Mouse (Mus musculus): ENCODE results near the gene Nelfe.
A peak's percentile ranks its signal among the peaks of the same experiment; 100 is the strongest.
"Not testable (repeated sequence)": the region's sequence is repeated elsewhere in the genome, so short reads cannot be mapped to it uniquely, and the experiment has no call there.

Nelfe gene

GRCm38 (mm10) chr17:34893072-34893824, 43.1 kb downstream of the Nelfe start:
- DNase-seq (ENCODE audit: low spot score in 2 of 2), result no peak

DNA sequence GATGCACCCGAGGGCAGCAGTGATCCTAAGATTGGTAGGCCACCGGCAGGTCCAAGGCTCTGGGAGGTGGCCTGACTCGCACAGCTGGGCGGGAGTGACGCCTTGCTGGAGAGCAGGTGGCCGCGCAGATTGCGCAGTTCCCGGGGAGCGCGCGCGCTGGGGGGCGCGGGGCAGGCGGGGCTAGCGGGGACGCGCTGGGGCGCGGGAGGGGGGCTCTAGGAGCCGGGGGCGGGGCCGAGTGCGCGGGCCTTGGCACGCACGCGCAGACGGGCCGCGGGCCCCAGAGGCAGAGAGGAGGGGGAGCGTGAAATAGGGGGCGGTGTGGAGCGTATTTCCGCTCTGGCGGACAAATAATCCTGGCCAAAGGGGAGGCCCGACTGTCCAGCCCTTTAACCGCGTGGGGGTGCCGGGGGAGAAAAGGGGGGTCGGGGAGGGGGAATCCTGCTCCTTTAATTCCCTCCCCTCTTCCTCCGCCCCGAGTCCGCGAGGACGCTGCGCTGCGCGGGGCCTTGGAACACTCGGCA, 43.9 kb downstream of the Nelfe start:
- DNase-seq (ENCODE audit: low spot score in 2 of 2), result peak; percentile 76 to 92

DNA sequence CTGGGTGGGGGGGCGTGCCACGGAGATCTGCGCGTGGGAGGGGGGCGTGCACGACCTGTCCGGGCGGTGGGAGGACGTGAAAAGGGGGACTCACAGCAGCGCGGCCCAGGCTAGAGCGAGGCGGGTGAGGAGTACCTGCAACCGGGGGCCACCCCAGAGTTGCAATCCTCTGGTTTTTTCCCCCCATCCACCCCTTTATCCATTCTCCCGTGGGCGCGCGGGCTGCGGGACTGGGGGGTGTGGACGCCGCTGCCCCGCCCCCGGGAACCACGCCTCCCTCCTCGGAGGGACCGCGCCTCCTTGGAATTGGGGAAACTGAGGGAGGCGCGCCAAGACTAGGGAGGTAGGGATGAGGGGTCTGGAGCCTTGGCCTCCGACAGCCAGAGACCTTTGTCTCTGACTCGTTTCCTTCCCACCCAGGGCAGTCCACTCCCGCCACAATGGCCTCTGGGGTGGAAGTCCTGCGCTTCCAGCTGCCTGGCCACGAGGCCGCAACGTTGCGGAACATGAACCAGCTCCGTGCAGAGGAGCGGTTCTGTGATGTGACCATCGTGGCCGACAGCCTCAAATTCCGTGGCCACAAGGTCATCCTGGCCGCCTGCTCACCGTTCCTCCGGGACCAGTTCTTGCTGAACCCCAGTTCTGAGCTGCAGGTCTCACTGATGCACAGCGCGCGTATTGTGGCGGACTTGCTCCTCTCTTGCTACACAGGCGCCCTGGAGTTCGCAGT, 44.8 kb downstream of the Nelfe start:
- DNase-seq (ENCODE audit: low spot score in 2 of 2), result peak; percentile 26 to 61

- no peak for DNase-seq (ENCODE audit: low spot score in 2 of 2)
Observed at GRCm38 (mm10) chr17:34895724-34896123, 45.5 kb downstream of the Nelfe start.

DNA sequence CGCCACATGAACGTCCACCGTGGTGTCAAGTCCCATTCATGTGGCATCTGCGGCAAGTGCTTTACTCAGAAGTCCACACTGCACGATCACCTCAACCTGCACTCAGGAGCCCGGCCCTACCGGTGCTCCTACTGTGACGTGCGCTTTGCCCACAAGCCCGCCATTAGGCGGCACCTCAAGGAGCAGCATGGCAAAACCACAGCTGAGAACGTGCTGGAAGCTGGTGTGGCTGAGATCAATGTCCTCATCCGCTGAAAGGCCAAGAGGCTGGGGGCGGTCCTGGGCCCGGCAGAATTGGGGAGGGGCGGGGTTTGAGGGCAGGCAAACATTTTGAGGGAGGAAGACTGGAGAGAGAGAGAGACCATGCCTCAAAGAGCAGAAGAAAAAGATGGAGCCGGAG, 46.2 kb downstream of the Nelfe start:
- DNase-seq (ENCODE audit: low spot score in 2 of 2), result no peak

DNA sequence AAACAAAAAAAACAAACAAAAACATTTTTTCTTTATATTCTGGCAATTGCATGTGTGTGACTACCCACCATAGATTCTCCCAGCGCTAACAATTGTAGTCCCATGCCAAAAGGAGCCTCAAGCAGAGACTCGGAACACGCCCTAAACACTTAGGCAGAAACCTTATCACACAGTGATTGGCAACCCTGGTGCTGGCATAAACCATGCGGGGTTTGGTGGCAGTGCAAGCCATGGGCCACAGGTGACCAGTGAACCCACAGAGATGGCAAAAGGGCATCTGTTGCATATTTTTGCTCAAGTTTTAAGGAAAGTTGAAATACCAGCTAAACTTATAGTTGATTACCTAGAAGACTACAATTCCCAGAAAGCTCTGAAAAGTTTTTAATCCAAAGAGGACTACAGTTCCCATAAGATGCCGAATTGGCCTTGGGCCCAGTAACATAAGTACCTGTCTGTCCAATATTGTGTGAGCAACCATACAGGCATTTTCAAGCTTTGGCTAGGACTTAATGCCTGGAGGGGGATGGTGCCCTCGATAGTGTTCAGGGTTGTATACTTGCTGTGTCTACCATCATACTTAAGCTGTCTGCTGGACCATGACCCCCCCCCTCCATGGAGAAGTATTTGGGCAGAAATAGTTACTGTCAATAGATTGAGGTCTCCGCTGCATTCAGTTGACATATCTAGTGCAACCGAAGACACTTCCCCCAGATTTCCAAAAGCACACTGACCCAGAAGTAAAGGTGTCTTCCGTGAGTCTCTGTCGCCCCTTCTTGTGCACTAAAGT, 47.4 kb downstream of the Nelfe start:
- peak in 1 of 2 experiments; percentile 40 for DNase-seq (ENCODE audit: low spot score in 2 of 2)

GRCm38 (mm10) chr17:34898160-34898586, 48.0 kb downstream of the Nelfe start, which contains the start of the genes C2 and Ehmt2:
Gene C2 (minus strand): TSS chr17:34898265.
Gene Ehmt2 (plus strand): TSS chr17:34898469.
- peak; percentile 75 to 81 for DNase-seq (ENCODE audit: low spot score in 2 of 2)

GRCm38 (mm10) chr17:34898706-34899052, 48.5 kb downstream of the Nelfe start:
- peak in 1 of 2 experiments; percentile 39 for DNase-seq (ENCODE audit: low spot score in 2 of 2)

DNA sequence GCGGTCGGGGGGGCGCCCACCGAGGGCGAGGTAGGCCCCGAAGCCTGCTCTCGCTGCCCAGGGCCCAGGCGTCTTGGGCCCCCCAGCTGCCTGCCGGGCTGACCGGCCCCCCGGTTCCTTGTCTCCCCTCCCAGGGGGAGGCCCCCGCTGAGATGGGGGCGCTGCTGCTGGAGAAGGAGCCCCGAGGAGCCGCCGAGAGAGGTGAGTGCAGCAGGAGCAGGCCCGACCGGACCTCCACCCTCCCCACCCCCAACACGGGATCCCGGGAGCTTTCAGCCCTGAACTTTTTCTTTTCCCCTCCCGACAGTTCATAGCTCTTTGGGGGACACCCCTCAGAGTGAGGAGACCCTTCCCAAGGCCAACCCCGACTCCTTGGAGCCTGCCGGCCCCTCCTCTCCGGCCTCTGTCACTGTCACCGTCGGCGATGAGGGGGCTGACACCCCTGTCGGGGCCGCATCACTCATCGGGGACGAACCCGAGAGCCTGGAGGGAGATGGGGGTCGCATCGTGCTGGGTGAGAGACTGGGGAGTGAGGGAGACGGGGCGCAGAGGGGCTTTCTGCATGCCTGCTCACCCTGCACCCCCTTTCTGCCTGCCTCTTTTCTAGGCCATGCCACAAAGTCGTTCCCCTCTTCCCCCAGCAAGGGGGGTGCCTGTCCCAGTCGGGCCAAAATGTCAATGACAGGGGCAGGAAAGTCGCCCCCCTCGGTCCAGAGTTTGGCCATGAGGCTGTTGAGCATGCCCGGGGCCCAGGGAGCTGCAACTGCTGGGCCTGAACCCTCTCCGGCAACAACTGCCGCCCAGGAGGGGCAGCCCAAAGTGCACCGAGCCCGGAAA, 49.1 kb downstream of the Nelfe start:
- DNase-seq (ENCODE audit: low spot score in 2 of 2), result peak; percentile 51 to 55

DNA sequence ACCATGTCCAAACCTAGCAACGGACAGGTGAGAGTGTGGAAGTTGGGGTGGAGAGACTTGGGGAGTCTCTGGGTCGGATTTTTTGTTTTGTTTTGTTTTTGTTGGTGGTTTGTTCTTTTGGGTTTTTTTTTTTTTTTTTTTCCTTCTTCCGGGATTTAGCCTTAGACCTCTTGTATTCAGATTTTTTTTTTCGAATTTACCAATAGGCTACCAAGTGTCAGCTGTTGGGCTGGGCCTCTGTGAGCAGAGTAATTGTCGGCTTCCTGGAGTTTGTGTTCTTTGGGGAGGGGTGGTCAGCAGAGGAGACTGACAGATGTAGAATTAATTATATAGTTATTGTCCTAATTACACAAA, 49.7 kb downstream of the Nelfe start:
- DNase-seq (ENCODE audit: low spot score in 2 of 2), result no peak

- DNase-seq (ENCODE audit: low spot score in 2 of 2), result not testable (repeated sequence)
Observed at GRCm38 (mm10) chr17:34900826-34901225, 50.6 kb downstream of the Nelfe start.

DNA sequence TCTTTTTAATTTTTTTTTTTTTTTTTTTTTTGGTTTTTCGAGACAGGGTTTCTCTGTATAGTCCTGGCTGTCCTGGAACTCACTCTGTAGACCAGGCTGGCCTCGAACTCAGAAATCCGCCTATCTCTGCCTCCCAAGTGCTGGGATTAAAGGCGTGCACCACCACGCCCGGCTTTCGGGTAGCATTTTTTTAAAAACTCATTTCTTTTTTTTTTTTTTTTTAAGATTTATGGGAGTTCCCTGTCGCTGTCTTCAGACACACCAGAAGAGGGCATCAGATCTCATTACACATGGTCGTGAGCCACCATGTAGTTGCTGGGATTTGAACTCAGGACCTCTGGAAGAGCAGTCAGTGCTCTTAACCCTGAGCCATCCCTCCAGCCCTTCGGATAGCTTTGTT, 51.8 kb downstream of the Nelfe start:
- DNase-seq (ENCODE audit: low spot score in 2 of 2), result not testable (repeated sequence)

- no peak for DNase-seq (ENCODE audit: low spot score in 2 of 2)
Observed at GRCm38 (mm10) chr17:34902895-34903294, 52.7 kb downstream of the Nelfe start.
